Mouse (Mus musculus) liver, embryonic 14.5 days (tissue): Measurements from ENCODE around the gene Erich6. TPM values are rescaled to one million over a fixed set of nuclear protein-coding genes. Genes with fewer than 3 reads are reported as not detected.

Experiments used
- ATAC-seq: fragments of 200-750 bp; cut with Nextera tagmentation; 2 replicates; pipeline ENCODE4 v1.8.0; 2017; ENCODE audit warnings: moderate number of reproducible peaks, mild to moderate bottlenecking, moderate library complexity; ENCODE audit not compliant: insufficient read depth
- DNase-seq, 3 experiments: peaks; one replicate each; pipeline ENCODE4 v3.0.0-alpha.2; 2012 to 2013; ENCODE audit warnings: low read depth in 3 of 3, low spot score in 3 of 3
- H3K27ac ChIP-seq: fragments of 300-500 bp; sonication (generic); 2 replicates; pipeline ENCODE4 v1.5.1; 2014; ENCODE audit warnings: moderate library complexity, mild to moderate bottlenecking, control low read depth, inconsistent platforms
- H3K27me3 ChIP-seq: fragments of 300-500 bp; sonication (generic); 2 replicates; pipeline ENCODE4 v1.6.1; 2014; ENCODE audit warnings: mild to moderate bottlenecking, low read length, moderate library complexity; ENCODE audit not compliant: control insufficient read depth, insufficient read depth
- H3K36me3 ChIP-seq: fragments of 300-500 bp; sonication (generic); replicated peaks from 2 replicates; pipeline ENCODE4 v1.6.1; 2014; ENCODE audit warnings: low read depth; ENCODE audit not compliant: control insufficient read depth, insufficient read depth
- H3K4me1 ChIP-seq, 2 experiments: fragments of 200-500 bp in 1 of 2; fragments of 300-500 bp in 1 of 2; sonication (generic) in 1 of 2; replicated peaks; 2 replicates each; pipeline ENCODE4 v1.6.1; 2012 to 2014; ENCODE audit warnings: antibody characterized with exemption in 1 of 2, inconsistent platforms in 1 of 2, low read length in 1 of 2; ENCODE audit not compliant: control insufficient read depth in 2 of 2, insufficient read depth in 2 of 2
- H3K4me2 ChIP-seq: fragments of 300-500 bp; sonication (generic); 2 replicates; pipeline ENCODE4 v1.6.1; 2014; ENCODE audit warnings: low read depth, mild to moderate bottlenecking, control low read depth, moderate library complexity
- H3K4me3 ChIP-seq, 2 experiments: fragments of 200-500 bp in 1 of 2; fragments of 300-500 bp in 1 of 2; sonication (generic) in 1 of 2; 2 replicates each; pipeline ENCODE4 v1.5.1; 2012 to 2014; ENCODE audit warnings: low read depth in 2 of 2, low read length in 2 of 2, mild to moderate bottlenecking in 2 of 2, control low read depth in 1 of 2, inconsistent platforms in 1 of 2, moderate library complexity in 1 of 2; ENCODE audit not compliant: insufficient read depth in 1 of 2
- H3K9ac ChIP-seq: fragments of 300-500 bp; sonication (generic); replicated peaks from 2 replicates; pipeline ENCODE4 v1.6.1; 2014; ENCODE audit warnings: mild to moderate bottlenecking, control low read depth, moderate library complexity
- H3K9me3 ChIP-seq: fragments of 300-500 bp; sonication (generic); 2 replicates; pipeline ENCODE4 v1.6.1; 2016; ENCODE audit warnings: low read length, mixed read lengths; ENCODE audit not compliant: control insufficient read depth
- CTCF ChIP-seq: IDR thresholded peaks from 2 replicates; pipeline ENCODE4 v1.5.1; 2016; ENCODE audit warnings: antibody characterized with exemption, low read depth, control low read depth
- EP300 ChIP-seq: IDR thresholded peaks from 2 replicates; pipeline ENCODE4 v1.6.1; 2016; ENCODE audit warnings: antibody characterized with exemption, low read depth
- WGBS: fragments of 180-500 bp; shearing (Covaris S2); extraction: QIAGEN DNeasy Blood & Tissue Kit; methylation state at CpG from one replicate; pipeline ENCODE4 v1.1.7; 2014; ENCODE audit not compliant: insufficient replicate concordance; 5-methylcytosine and 5-hydroxymethylcytosine counted together
- polyA plus RNA-seq, 2 experiments: library from polyadenylated mRNA; depleted of rRNA in 1 of 2; stranded (reverse) in 1 of 2; unstranded in 1 of 2; fragments of >200 nt; fragmentation: Nextera tagmentation in 1 of 2; extraction: Ambion mirVana in 1 of 2; gene quantifications; 2 replicates each; pipeline versions ENCODE4 v1.2.1 to v1.2.3; 2012 to 2014

Erich6 gene
- polyA plus RNA-seq, 2 experiments = 0.01 TPM; not detected in 1

DNA sequence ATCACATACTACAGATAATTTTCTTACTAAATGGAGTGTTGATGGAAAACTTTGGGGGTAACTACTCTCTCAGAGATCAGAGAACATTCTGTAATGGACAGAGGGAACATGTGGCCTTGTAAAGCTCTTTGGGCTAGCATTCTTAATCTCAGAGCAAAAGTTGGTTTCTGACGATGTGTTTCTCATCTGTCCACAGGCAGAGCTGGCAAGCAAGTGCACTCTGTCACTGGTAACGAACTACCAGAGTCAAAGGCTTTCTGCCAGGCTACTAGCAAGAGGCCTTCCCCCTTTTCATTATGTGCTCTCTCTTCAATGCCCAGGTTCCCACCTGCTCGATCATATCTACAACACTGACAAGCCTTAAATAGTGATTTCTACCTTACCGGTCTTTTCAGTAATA lies 45.3 kb upstream of the Erich6 start:
- WGBS = 56% methylated on average over 4 of the region's 4 CpGs
- ATAC-seq = no peak
- H3K9ac ChIP-seq = no peak overlapping the region
- H3K36me3 ChIP-seq = no peaks in the 10 kb centered on the region
- no peak for DNase-seq
- no peak overlapping the region for H3K4me2 ChIP-seq
- H3K9me3 ChIP-seq = no peaks in the 10 kb centered on the region
- no peak overlapping the region for H3K27ac ChIP-seq
- no peak overlapping the region for H3K4me3 ChIP-seq
- H3K4me1 ChIP-seq = peaks cover 0 to 9% of the 10 kb centered on the region in 2 experiments; a peak in 2 of 4 replicates
- no peaks in the 10 kb centered on the region for H3K27me3 ChIP-seq
- TF ChIP-seq EP300 (no peak), CTCF (no peak)

DNA sequence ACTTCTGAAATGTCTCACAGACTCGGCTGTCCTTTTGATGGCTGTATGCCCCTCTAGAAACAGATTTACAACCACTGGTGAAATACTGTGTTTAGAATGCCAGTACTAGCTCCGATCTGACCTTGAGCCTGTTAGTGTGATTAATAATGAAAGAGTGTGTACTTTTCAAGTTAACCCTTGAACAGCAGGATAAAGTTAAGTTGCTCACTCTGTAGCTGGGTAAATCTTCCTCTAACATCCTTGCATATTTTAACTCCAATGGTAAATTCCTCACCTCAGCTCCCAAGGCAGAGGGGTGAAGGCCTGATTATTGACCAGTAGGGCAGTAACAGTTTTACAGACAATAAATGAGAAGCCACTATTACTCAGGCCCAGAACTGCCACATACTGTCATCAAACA lies 44.8 kb upstream of the Erich6 start:
- H3K36me3 ChIP-seq = no peaks in the 10 kb centered on the region
- TF ChIP-seq CTCF (no peak), EP300 (no peak)
- no peak overlapping the region for H3K9ac ChIP-seq
- ATAC-seq = no peak
- 49% methylated on average over 2 of the region's 2 CpGs for WGBS
- H3K27me3 ChIP-seq = no peaks in the 10 kb centered on the region
- peak overlapping the region; percentile 0; the same call in 1 of the 2 replicates for H3K4me2 ChIP-seq
- no peak for DNase-seq
- no peak overlapping the region for H3K4me3 ChIP-seq
- H3K27ac ChIP-seq = no peak overlapping the region
- no peaks in the 10 kb centered on the region for H3K9me3 ChIP-seq
- H3K4me1 ChIP-seq = peaks cover 0 to 9% of the 10 kb centered on the region in 2 experiments; a peak in 2 of 4 replicates

- Histone ChIP-seq H3K36me3 (no peaks in the 10 kb centered on the region), H3K4me3 (no peak overlapping the region), H3K4me1 (peaks cover 0 to 9% of the 10 kb centered on the region in 2 experiments; a peak in 2 of 4 replicates), H3K27me3 (no peaks in the 10 kb centered on the region), H3K9ac (no peak overlapping the region), H3K27ac (no peak overlapping the region), H3K4me2 (peak overlapping the region; percentile 34), H3K9me3 (no peaks in the 10 kb centered on the region)
- ATAC-seq = peak; percentile 53
- WGBS = 65% methylated on average over 7 of the region's 7 CpGs
- TF ChIP-seq CTCF = no peak
- TF ChIP-seq EP300 = no peak
- no peak for DNase-seq
Observed at GRCm38 (mm10) chr3:58680943-58681637, 44.1 kb upstream of the Erich6 start.

DNA sequence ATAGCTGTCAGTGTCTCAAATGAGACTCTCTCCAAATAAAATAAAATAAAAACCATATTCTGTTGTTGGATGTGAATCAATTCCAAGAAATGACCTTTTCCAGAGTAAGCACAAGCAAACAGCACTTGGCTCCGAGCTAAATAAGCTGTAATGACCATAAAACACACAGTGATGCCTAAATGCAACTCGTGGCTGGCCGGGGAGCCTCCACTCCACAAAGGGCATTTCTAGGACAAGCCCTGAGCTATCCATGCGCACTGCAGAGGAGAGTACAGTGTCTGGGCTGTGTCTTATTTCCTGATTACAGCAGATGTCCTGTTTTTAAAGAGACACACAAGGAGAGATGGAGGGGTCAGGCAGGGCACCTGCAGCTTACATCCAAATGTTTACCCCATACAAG lies 43.0 kb upstream of the Erich6 start:
- H3K4me1 ChIP-seq = peaks cover 0 to 9% of the 10 kb centered on the region in 2 experiments; a peak in 1 of 4 replicates
- no peaks in the 10 kb centered on the region for H3K9me3 ChIP-seq
- 58% methylated on average over 4 of the region's 4 CpGs for WGBS
- no peaks in the 10 kb centered on the region for H3K36me3 ChIP-seq
- peak overlapping the region; percentile 23; the same call in 1 of the 2 replicates for H3K4me2 ChIP-seq
- ATAC-seq (no peak), DNase-seq (no peak)
- H3K27me3 ChIP-seq = no peaks in the 10 kb centered on the region
- no peak for TF ChIP-seq CTCF
- no peak for TF ChIP-seq EP300
- no peak overlapping the region for H3K4me3 ChIP-seq
- no peak overlapping the region for H3K9ac ChIP-seq
- H3K27ac ChIP-seq = no peak overlapping the region

- ATAC-seq (no peak), DNase-seq (no peak)
- Histone ChIP-seq H3K27me3 (no peaks in the 10 kb centered on the region), H3K9ac (no peak overlapping the region), H3K27ac (no peak overlapping the region), H3K4me2 (no peak overlapping the region), H3K9me3 (no peaks in the 10 kb centered on the region), H3K4me1 (peaks cover 0 to 9% of the 10 kb centered on the region in 2 experiments; a peak in 1 of 4 replicates), H3K36me3 (no peaks in the 10 kb centered on the region), H3K4me3 (no peak overlapping the region)
- TF ChIP-seq EP300 (no peak), CTCF (no peak)
- WGBS = 64% methylated on average over 2 of the region's 2 CpGs
Observed at GRCm38 (mm10) chr3:58678905-58679304, 41.9 kb upstream of the Erich6 start.
